Mouse (Mus musculus): ENCODE data around the gene Nccrp1. TPM values are rescaled to one million over a fixed set of nuclear protein-coding genes. Genes with fewer than 3 reads are reported as not detected.
"Not testable (repeated sequence)": the region's sequence is repeated elsewhere in the genome, so short reads cannot be mapped to it uniquely, and the experiment has no call there.

Nccrp1 gene
- polyA plus RNA-seq, 1 experiment from 2014 or later = not detected

DNA sequence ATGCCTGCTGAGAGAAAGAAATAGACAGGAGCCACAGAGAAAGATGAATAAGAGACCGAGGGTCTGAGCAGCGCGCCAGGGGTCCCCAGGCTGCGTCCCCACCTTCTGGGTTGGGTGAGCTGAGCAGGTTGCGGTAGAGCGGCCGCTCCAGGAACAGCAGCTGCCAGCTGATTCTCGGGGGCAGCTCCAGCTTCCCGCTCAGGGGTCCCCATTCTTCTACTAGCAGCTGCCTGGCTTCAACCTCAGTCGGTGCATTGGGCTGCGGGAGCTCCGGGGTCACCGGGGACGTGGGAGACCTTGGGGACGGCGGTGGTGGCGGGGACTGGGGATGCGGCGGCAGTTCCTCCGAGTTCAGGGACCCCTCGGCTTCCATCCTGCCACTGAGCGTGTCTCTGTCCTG, 405 bp downstream of the Nccrp1 start:
- Histone ChIP-seq H3K4me1 (ENCODE audit: insufficient read depth) (no peaks in the 10 kb centered on the region), H3K4me2 (peak overlapping the region; percentile 46), H3K27me3 (ENCODE audit: insufficient read depth, low read length) (peaks cover 37% of the 10 kb centered on the region), H3K4me3 (ENCODE audit: low read depth, low read length) (peak overlapping the region; percentile 16; the same call in 1 of the 2 replicates), H3K9ac (no peak overlapping the region), H3K9me3 (ENCODE audit: low read depth, low read length) (no peaks in the 10 kb centered on the region), H3K27ac (ENCODE audit: low read depth) (no peak overlapping the region), H3K36me3 (ENCODE audit: insufficient read depth) (no peaks in the 10 kb centered on the region)
- TF ChIP-seq CTCF (IDR thresholded peaks at IDR 0.05; ENCODE audit: low read depth) = no peak
- DNase-seq (no peak), ATAC-seq (ENCODE audit: insufficient read depth) (no peak)
- WGBS = 2% methylated on average over 22 of the region's 22 CpGs

GRCm38 (mm10) chr7:28545891-28546210, 1.2 kb downstream of the Nccrp1 start:
- Histone ChIP-seq H3K4me3 (ENCODE audit: low read depth, low read length) (no peak overlapping the region), H3K4me1 (ENCODE audit: insufficient read depth) (no peaks in the 10 kb centered on the region), H3K9me3 (ENCODE audit: low read depth, low read length) (no peaks in the 10 kb centered on the region), H3K4me2 (no peak overlapping the region), H3K27ac (ENCODE audit: low read depth) (no peak overlapping the region), H3K36me3 (ENCODE audit: insufficient read depth) (no peaks in the 10 kb centered on the region), H3K27me3 (ENCODE audit: insufficient read depth, low read length) (peaks cover 37% of the 10 kb centered on the region), H3K9ac (no peak overlapping the region)
- no peak for TF ChIP-seq CTCF (IDR thresholded peaks at IDR 0.05; ENCODE audit: low read depth)
- WGBS = 46% methylated on average over 7 of the region's 7 CpGs
- peak; percentile 20 for DNase-seq
- no peak for ATAC-seq (ENCODE audit: insufficient read depth)

GRCm38 (mm10) chr7:28545048-28545890, 1.8 kb downstream of the Nccrp1 start:
- Histone ChIP-seq H3K4me3 (ENCODE audit: low read depth, low read length) (no peak overlapping the region), H3K4me2 (0 out of 2 replicates have a peak overlapping the region, but pooled peaks have one; percentile 12), H3K36me3 (ENCODE audit: insufficient read depth) (no peaks in the 10 kb centered on the region), H3K4me1 (ENCODE audit: insufficient read depth) (no peaks in the 10 kb centered on the region), H3K27me3 (ENCODE audit: insufficient read depth, low read length) (peaks cover 37% of the 10 kb centered on the region), H3K9ac (no peak overlapping the region), H3K27ac (ENCODE audit: low read depth) (no peak overlapping the region), H3K9me3 (ENCODE audit: low read depth, low read length) (no peaks in the 10 kb centered on the region)
- TF ChIP-seq CTCF (IDR thresholded peaks at IDR 0.05; ENCODE audit: low read depth) = no peak
- 29% methylated on average over 14 of the region's 14 CpGs for WGBS
- DNase-seq = peak; percentile 27
- no peak for ATAC-seq (ENCODE audit: insufficient read depth)

- DNase-seq (peak; percentile 24), ATAC-seq (ENCODE audit: insufficient read depth) (peak; percentile 47; the same call in 1 of the 2 replicates)
- H3K27ac ChIP-seq (ENCODE audit: low read depth) = no peak overlapping the region
- no peak for TF ChIP-seq CTCF (IDR thresholded peaks at IDR 0.05; ENCODE audit: low read depth)
- WGBS = 4% methylated on average over 25 of the region's 27 CpGs
- peak overlapping the region; percentile 16 for H3K9ac ChIP-seq
- no peaks in the 10 kb centered on the region for H3K9me3 ChIP-seq (ENCODE audit: low read depth, low read length)
- H3K4me2 ChIP-seq = peak overlapping the region; percentile 54
- H3K4me3 ChIP-seq (ENCODE audit: low read depth, low read length) = peak overlapping the region; percentile 8; the same call in 1 of the 2 replicates
- H3K4me1 ChIP-seq (ENCODE audit: insufficient read depth) = no peaks in the 10 kb centered on the region
- peaks cover 37% of the 10 kb centered on the region for H3K27me3 ChIP-seq (ENCODE audit: insufficient read depth, low read length)
- no peaks in the 10 kb centered on the region for H3K36me3 ChIP-seq (ENCODE audit: insufficient read depth)
These were observed 2.9 kb downstream of the Nccrp1 start for GRCm38 (mm10) chr7:28544051-28544601.

DNA sequence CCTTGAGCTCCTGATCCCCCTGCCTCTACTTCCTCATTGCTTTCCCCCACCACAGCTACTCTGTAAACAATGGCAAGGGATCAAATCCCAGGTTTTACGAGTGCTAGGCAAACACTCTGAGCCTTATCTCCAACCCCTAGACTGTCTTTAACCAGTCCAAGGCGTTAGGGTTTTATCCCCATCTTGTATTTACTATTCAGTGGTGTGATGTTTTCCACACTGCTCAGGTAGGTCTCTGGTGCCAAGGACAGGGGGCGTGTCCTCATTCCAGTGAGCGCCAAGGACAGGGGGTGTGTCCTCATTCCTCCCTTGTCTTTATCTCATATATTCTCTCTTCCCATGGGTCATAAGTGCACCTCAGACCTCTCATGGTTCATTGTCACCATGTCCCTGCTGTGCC, 6.5 kb downstream of the Nccrp1 start, which contains the start of gene Sycn:
Sycn (plus strand) TSS at position 360 of the 400 bp plus-strand sequence.
- Histone ChIP-seq H3K4me1 (ENCODE audit: insufficient read depth) (no peaks in the 10 kb centered on the region), H3K4me3 (ENCODE audit: low read depth, low read length) (no peak within 1 kb of the TSS), H3K36me3 (ENCODE audit: insufficient read depth) (no peaks in the 10 kb centered on the region), H3K27me3 (ENCODE audit: insufficient read depth, low read length) (peaks cover 14% of the 10 kb centered on the region), H3K9me3 (ENCODE audit: low read depth, low read length) (no peaks in the 10 kb centered on the region), H3K9ac (no peak within 1 kb of the TSS), H3K4me2 (no peak within 1 kb of the TSS), H3K27ac (ENCODE audit: low read depth) (no peak within 1 kb of the TSS)
- WGBS = 49% methylated on average over 4 of the region's 4 CpGs
- TF ChIP-seq CTCF (IDR thresholded peaks at IDR 0.05; ENCODE audit: low read depth) = no peak
- ATAC-seq (ENCODE audit: insufficient read depth) = no peak
- no peak for DNase-seq

DNA sequence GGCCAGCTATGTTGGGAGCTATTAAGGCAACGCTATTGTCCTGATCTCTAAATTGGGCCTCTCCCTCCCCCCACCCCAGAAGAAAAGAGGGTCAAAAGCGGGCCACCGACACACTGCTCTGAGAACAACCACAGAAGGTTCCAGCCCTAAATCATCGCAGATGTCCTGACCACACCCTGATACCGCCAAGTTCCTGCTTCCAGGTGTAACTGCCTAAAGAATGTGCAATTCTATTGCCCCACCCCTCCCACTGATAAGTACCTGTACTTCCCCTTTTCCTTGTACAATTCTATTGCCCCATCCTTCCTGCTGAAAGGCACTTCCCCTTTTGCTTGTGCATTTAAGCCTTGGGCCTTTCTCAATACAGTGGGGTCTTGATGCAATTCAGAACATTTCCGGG, 8.2 kb downstream of the Nccrp1 start:
- not testable (repeated sequence) for H3K27ac ChIP-seq (ENCODE audit: low read depth); H3K4me3 ChIP-seq (ENCODE audit: low read depth, low read length); DNase-seq; H3K9me3 ChIP-seq (ENCODE audit: low read depth, low read length); H3K4me1 ChIP-seq (ENCODE audit: insufficient read depth); H3K4me2 ChIP-seq; H3K36me3 ChIP-seq (ENCODE audit: insufficient read depth); H3K9ac ChIP-seq; H3K27me3 ChIP-seq (ENCODE audit: insufficient read depth, low read length); ATAC-seq (ENCODE audit: insufficient read depth)
- 86% methylated on average over 6 of the region's 6 CpGs for WGBS

GRCm38 (mm10) chr7:28532005-28532404, 15.0 kb downstream of the Nccrp1 start:
- DNase-seq (peak; percentile 75), ATAC-seq (ENCODE audit: insufficient read depth) (peak; percentile 35; the same call in 1 of the 2 replicates)
- WGBS = 46% methylated on average over 8 of the region's 8 CpGs
- H3K27ac ChIP-seq (ENCODE audit: low read depth) = no peak overlapping the region
- H3K27me3 ChIP-seq (ENCODE audit: insufficient read depth, low read length) = no peaks in the 10 kb centered on the region
- H3K4me1 ChIP-seq (ENCODE audit: insufficient read depth) = no peaks in the 10 kb centered on the region
- no peak overlapping the region for H3K9ac ChIP-seq
- no peaks in the 10 kb centered on the region for H3K36me3 ChIP-seq (ENCODE audit: insufficient read depth)
- H3K4me2 ChIP-seq = no peak overlapping the region
- no peaks in the 10 kb centered on the region for H3K9me3 ChIP-seq (ENCODE audit: low read depth, low read length)
- no peak overlapping the region for H3K4me3 ChIP-seq (ENCODE audit: low read depth, low read length)
- TF ChIP-seq CTCF (IDR thresholded peaks at IDR 0.05; ENCODE audit: low read depth) = no peak

Measured in lung, embryonic 14.5 days (tissue).